Mouse (Mus musculus) central nervous system, embryonic 11.5 days (tissue): ENCODE measurements around the gene Sobp. TPM values are rescaled to one million over a fixed set of nuclear protein-coding genes. Genes with fewer than 3 reads are reported as not detected.

Experiments used
- polyA plus RNA-seq: library from polyadenylated mRNA; depleted of rRNA; stranded (reverse); fragments of >200 nt; gene quantifications from 2 replicates; pipeline ENCODE4 v1.2.3, GENCODE M21; 2012; rRNA removed

Sobp gene
- 6.7 and 9.4 TPM in 2 replicates for polyA plus RNA-seq

GRCm38 (mm10) chr10:43174326-43175155 lies at the start of gene Sobp, which contains the start of gene 9030612E09Rik:
TSS of gene Sobp (minus strand) at chr10:43174530.
TSS of gene 9030612E09Rik (plus strand) at chr10:43174704.

GRCm38 (mm10) chr10:43220910-43221625 lies 46.7 kb upstream of the Sobp start, which contains the start of gene Pdss2:
TSS of gene Pdss2 (plus strand) at chr10:43221486.

Other genes with a start within 250 kb of the Sobp start
- gene 9030612E09Rik, start 174 bp upstream of the Sobp start, polyA plus RNA-seq = 1.6 TPM in 2 replicates
- gene Pdss2, start 47.0 kb upstream of the Sobp start, polyA plus RNA-seq = 10.1 and 10.9 TPM in 2 replicates